Mouse (Mus musculus): ENCODE measurements at regions not wholly inside any gene's neighbourhood (a gene's known extent, or its start where the extent isn't known, plus 50 kb on each side); places are given as distances from the start of the nearest gene placed in this dataset.
"Not testable (repeated sequence)": the region's sequence is repeated elsewhere in the genome, so short reads cannot be mapped to it uniquely, and the experiment has no call there.

GRCm38 (mm10) chrY:74732116-74732515 is 108.4 kb downstream of the Gm21913 start:
- TF ChIP-seq POLR2A (IDR thresholded peaks at IDR 0.05; ENCODE audit: low read depth, low read length); CTCF (conservative IDR thresholded peaks at IDR 0.05; ENCODE audit: insufficient read depth, insufficient read length, low read depth, low read length): not testable (repeated sequence)
